Mouse (Mus musculus) WW6 (cell line): ENCODE measurements around the gene Plod2.

Experiments
- DNase-seq: peaks from one replicate; pipeline ENCODE4 v3.0.0-alpha.2; 2013; ENCODE audit warnings: low read depth, low spot score

Gene Plod2

GRCm38 (mm10) chr9:92541977-92542561 lies at the start of gene Plod2:
Plod2 (plus strand) TSS chr9:92542223.
- peak; percentile 49 for DNase-seq

GRCm38 (mm10) chr9:92499710-92500410 lies 42.2 kb upstream of the Plod2 start:
- DNase-seq, result peak; percentile 47

GRCm38 (mm10) chr9:92504256-92504655 lies 37.8 kb upstream of the Plod2 start:
- DNase-seq, result no peak

- no peak for DNase-seq
Observed at GRCm38 (mm10) chr9:92504889-92505288, 37.1 kb upstream of the Plod2 start.

- DNase-seq, result no peak
Observed at GRCm38 (mm10) chr9:92511696-92512095, 30.3 kb upstream of the Plod2 start.

GRCm38 (mm10) chr9:92517036-92517435 lies 25.0 kb upstream of the Plod2 start:
- no peak for DNase-seq

- DNase-seq, result no peak
Observed at GRCm38 (mm10) chr9:92520751-92521150, 21.3 kb upstream of the Plod2 start.

GRCm38 (mm10) chr9:92524506-92524905 lies 17.5 kb upstream of the Plod2 start:
- DNase-seq, result no peak

- DNase-seq, result no peak
Observed at GRCm38 (mm10) chr9:92530055-92530454, 12.0 kb upstream of the Plod2 start.

GRCm38 (mm10) chr9:92537735-92538134 lies 4.3 kb upstream of the Plod2 start:
- DNase-seq, result no peak

- DNase-seq, result no peak
Observed at GRCm38 (mm10) chr9:92538216-92538615, 3.8 kb upstream of the Plod2 start.

GRCm38 (mm10) chr9:92542591-92543416 lies 781 bp downstream of the Plod2 start:
- peak; percentile 29 for DNase-seq

GRCm38 (mm10) chr9:92544146-92544545 lies 2.1 kb downstream of the Plod2 start:
- DNase-seq, result no peak

GRCm38 (mm10) chr9:92545021-92545420 lies 3.0 kb downstream of the Plod2 start:
- DNase-seq, result no peak

- no peak for DNase-seq
Observed at GRCm38 (mm10) chr9:92546446-92546845, 4.4 kb downstream of the Plod2 start.

GRCm38 (mm10) chr9:92547106-92547505 lies 5.1 kb downstream of the Plod2 start:
- DNase-seq, result no peak

GRCm38 (mm10) chr9:92547821-92548220 lies 5.8 kb downstream of the Plod2 start:
- no peak for DNase-seq

GRCm38 (mm10) chr9:92548603-92549002 lies 6.6 kb downstream of the Plod2 start:
- DNase-seq, result no peak

GRCm38 (mm10) chr9:92549811-92550490 lies 7.9 kb downstream of the Plod2 start:
- DNase-seq, result no peak

GRCm38 (mm10) chr9:92550981-92551380 lies 9.0 kb downstream of the Plod2 start:
- DNase-seq, result no peak

- DNase-seq, result no peak
Observed at GRCm38 (mm10) chr9:92551666-92552065, 9.6 kb downstream of the Plod2 start.

GRCm38 (mm10) chr9:92552691-92553090 lies 10.7 kb downstream of the Plod2 start:
- no peak for DNase-seq
